ENCODE assay signal across 8 mouse cellular contexts in the genomic region with DNA sequence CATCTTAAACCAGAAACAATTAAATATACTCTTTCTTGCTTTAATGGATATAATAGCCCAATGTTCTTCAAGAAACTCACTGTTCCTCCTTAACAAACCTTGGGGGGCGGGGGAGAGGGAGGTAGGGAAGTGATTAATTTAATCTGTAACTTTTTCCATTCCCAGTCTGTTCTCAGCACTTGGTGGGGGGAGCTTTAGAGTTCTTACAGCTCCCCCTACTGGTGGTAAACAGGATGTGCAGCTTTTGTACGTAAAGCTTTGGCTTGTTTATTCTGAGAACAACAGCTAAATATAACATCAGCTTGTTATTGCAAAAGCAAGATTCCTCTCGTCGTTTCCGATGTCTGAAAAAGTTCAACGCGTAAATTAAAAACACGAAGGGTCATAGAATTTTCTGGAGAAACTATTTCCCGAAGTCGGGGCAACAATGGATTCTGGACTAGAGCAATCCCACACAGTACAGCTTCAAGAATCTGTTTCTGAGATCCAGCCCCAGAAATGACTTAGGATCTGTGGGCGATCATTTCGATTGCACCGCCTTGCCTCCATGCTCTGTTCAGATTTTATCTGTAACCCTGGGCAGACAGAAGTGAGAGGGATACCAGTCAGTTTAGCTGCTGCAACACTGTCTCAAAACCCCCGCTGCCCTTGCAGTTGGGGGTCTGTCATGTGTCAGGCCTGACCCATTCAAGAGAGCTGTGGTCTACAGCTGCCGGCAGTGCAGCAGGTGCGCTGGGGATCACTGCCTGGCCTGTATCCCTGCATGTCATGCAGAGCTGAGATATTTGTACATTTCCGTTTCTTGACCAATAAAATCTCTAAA.
DNase-seq lines count a peak whose midpoint lies in the region; ATAC-seq and TF ChIP-seq lines count a peak whose summit lies in the region.

No protein-coding gene starts in this region.

- peak; percentile 5 for DNase-seq in spleen, adult 2 months (ENCODE audit: low read depth in 1 of 2, low spot score in 2 of 2)
- no peak for DNase-seq in spleen, postnatal 4 days (ENCODE audit: low spot score in 2 of 2)
- peak; percentile 6 to 16 for DNase-seq in cerebellum, postnatal 36 days
- peak; percentile 39 for DNase-seq in gastrocnemius, postnatal 25 days
- DNase-seq in induced T-regulatory cell, adult 2 months (ENCODE audit: low read depth), result peak; percentile 48
- peak; percentile 51 to 63 for DNase-seq in left cerebral cortex, postnatal 14 days (ENCODE audit: low spot score in 2 of 2)
- DNase-seq in telencephalon, adult 2 months (ENCODE audit: low read depth, low spot score), result peak; percentile 33

- peak; percentile 79 for ATAC-seq in midbrain, embryonic 12.5 days (ENCODE audit: low FRiP score, low read depth)

- no peaks in the 10 kb centered on the region for H3K4me1 ChIP-seq in spleen, adult 2 months (ENCODE audit: control insufficient read depth, insufficient read depth, insufficient read length)
- H3K4me1 ChIP-seq in midbrain, embryonic 12.5 days, result peaks cover 20% of the 10 kb centered on the region

- H3K27me3 ChIP-seq in spleen, adult 2 months (ENCODE audit: control insufficient read depth, insufficient read depth, low read length), result no peaks in the 10 kb centered on the region
- H3K27me3 ChIP-seq in midbrain, embryonic 12.5 days, result peaks cover 7% of the 10 kb centered on the region

- no peaks in the 10 kb centered on the region for H3K36me3 ChIP-seq in spleen, adult 2 months (ENCODE audit: control insufficient read depth, insufficient read depth, low read length)
- no peaks in the 10 kb centered on the region for H3K36me3 ChIP-seq in midbrain, embryonic 12.5 days

- H3K4me3 ChIP-seq in spleen, adult 2 months (ENCODE audit: extremely low read depth, insufficient read depth, insufficient read length), result no peak overlapping the region
- H3K4me3 ChIP-seq in midbrain, embryonic 12.5 days, result no peak overlapping the region

- WGBS in spleen, adult 2 months, result 36% methylated on average over 17 of the region's 17 CpGs
- 22% methylated on average over 17 of the region's 17 CpGs for WGBS in midbrain, embryonic 12.5 days

- intact Hi-C loops in left cerebral cortex, postnatal 14 days (cut with DNase I), result loop anchor here (5.0 to 10.0 kb wide), 2 partner anchors 185 to 312 kb away; a partner anchor contains a TSS

- H3K9me3 ChIP-seq in midbrain, embryonic 12.5 days, result no peaks in the 10 kb centered on the region

- H3K4me2 ChIP-seq in midbrain, embryonic 12.5 days (replicated peaks), result peak overlapping the region; percentile 21; the same call in 1 of the 2 replicates

- TF ChIP-seq CTCF in spleen, adult 2 months (IDR thresholded peaks at IDR 0.05; ENCODE audit: extremely low read depth, insufficient read depth, insufficient read length, insufficient replicate concordance), result peak; percentile 30; the same call in 1 of the 2 replicates

- no peak overlapping the region for H3K27ac ChIP-seq in spleen, adult 2 months (ENCODE audit: insufficient read depth, low read length)
- H3K27ac ChIP-seq in midbrain, embryonic 12.5 days (replicated peaks), result peak overlapping the region; percentile 39

- H3K9ac ChIP-seq in midbrain, embryonic 12.5 days (replicated peaks), result no peak overlapping the region

- TF ChIP-seq POLR2A in spleen, adult 2 months (IDR thresholded peaks at IDR 0.05; ENCODE audit: low read depth, low read length), result no peak

Comparison
In these comparisons a context has a peak if more than half of its experiments do, and no peak if none do; other contexts are left out.
1. DNase-seq: peak in spleen, adult 2 months (2 of 2), cerebellum, postnatal 36 days (2 of 2), gastrocnemius, postnatal 25 days (single experiment), induced T-regulatory cell, adult 2 months (single experiment), left cerebral cortex, postnatal 14 days (2 of 2) and telencephalon, adult 2 months (single experiment); none in spleen, postnatal 4 days (0 of 2).